In the genomic region with DNA sequence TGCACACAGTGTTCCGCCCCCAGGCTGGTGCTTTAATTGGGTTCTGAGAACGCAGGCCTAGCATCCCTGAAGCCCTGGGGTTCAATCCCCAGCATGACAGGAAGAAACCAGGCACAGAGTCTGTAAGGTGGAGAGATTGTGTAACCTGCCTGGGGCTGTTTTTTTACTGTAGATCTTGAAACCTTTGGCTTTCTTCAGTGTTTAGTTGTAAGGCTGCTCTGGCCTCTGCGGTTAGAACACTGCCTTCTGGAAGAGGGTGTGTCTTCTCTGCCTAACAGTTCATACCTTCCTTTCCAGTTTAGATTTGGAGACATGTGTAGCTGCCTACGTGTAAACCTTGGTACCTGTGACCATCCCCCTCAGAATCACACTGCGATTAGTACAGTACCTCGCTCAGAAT, we compare ENCODE assay signal across 22 mouse cellular contexts.
DNase-seq lines count a peak whose midpoint lies in the region; ATAC-seq and TF ChIP-seq lines count a peak whose summit lies in the region.
"Had no signal": no experiment of that assay in that cellular context is flagged by ENCODE, and none has a peak within 500 bp of the region (broad histone marks: within the 10 kb centered on the region; RNA-seq: fewer than 3 reads in every experiment).

No protein-coding gene starts in this region.

- no peak for TF ChIP-seq POLR2A in small intestine, adult 2 months (IDR thresholded peaks at IDR 0.05; ENCODE audit: low read depth, low read length)

- 74% methylated on average over 6 of the region's 6 CpGs for WGBS in lung, postnatal 0 days
- 62% methylated on average over 6 of the region's 6 CpGs for WGBS in small intestine, adult 2 months
- 89% methylated on average over 6 of the region's 6 CpGs for WGBS in hindbrain, postnatal 0 days

- H3K4me3 ChIP-seq in lung, postnatal 0 days (ENCODE audit: low read depth, low read length): no peak overlapping the region
- H3K4me3 ChIP-seq in ES-E14 (ENCODE audit: insufficient read depth in 1 of 2, low read depth in 1 of 2, low read length in 2 of 2, poor library complexity in 1 of 2, severe bottlenecking in 1 of 2): no peak overlapping the region
- no peak overlapping the region for H3K4me3 ChIP-seq in small intestine, adult 2 months (ENCODE audit: low read depth, low read length)
- H3K4me3 ChIP-seq in hindbrain, postnatal 0 days (ENCODE audit: low read length): no peak overlapping the region
- H3K4me3 ChIP-seq: embryonic facial prominence, embryonic 12.5 days; forebrain, embryonic 12.5 days; heart, embryonic 15.5 days; hindbrain, embryonic 13.5 days; layer of hippocampus, adult 2 months; limb, embryonic 13.5 days; liver, embryonic 12.5 days; midbrain, embryonic 15.5 days had no signal

- no peaks in the 10 kb centered on the region for H3K36me3 ChIP-seq in lung, postnatal 0 days (ENCODE audit: insufficient read depth, low read length)
- H3K36me3 ChIP-seq in ES-E14 (ENCODE audit: control insufficient read depth, insufficient read depth, low read length, poor library complexity, severe bottlenecking): no peaks in the 10 kb centered on the region
- H3K36me3 ChIP-seq in small intestine, adult 2 months (ENCODE audit: control insufficient read depth, insufficient read depth, low read length): no peaks in the 10 kb centered on the region
- no peaks in the 10 kb centered on the region for H3K36me3 ChIP-seq in hindbrain, postnatal 0 days (ENCODE audit: insufficient read depth, low read length)
- H3K36me3 ChIP-seq: embryonic facial prominence, embryonic 12.5 days; forebrain, embryonic 12.5 days; heart, embryonic 15.5 days; hindbrain, embryonic 13.5 days; limb, embryonic 13.5 days; liver, embryonic 12.5 days; midbrain, embryonic 15.5 days had no signal

- DNase-seq in lung, postnatal 0 days (ENCODE audit: low spot score): peak; percentile 78
- DNase-seq in lung, postnatal 4 days: no peak
- DNase-seq in ES-E14 (ENCODE audit: low read depth, low spot score): no peak
- no peak for DNase-seq in hindbrain, postnatal 0 days (ENCODE audit: low spot score)
- no peak for DNase-seq in layer of hippocampus, postnatal 25 days (ENCODE audit: extremely low spot score in 1 of 2, low spot score in 1 of 2)
- DNase-seq: adrenal gland, adult 8-10 months; cerebellum, adult 11-12 months; cerebellum, postnatal 10 days; heart, postnatal 36 days; kidney, postnatal 25 days; layer of hippocampus, postnatal 36 days had no signal

- peak overlapping the region; percentile 72 for H3K27ac ChIP-seq in lung, postnatal 0 days (ENCODE audit: low read length)
- peak overlapping the region; percentile 40; the same call in 1 of the 2 replicates for H3K27ac ChIP-seq in ES-E14 (ENCODE audit: insufficient read depth, low read depth, low read length, poor library complexity, severe bottlenecking)
- H3K27ac ChIP-seq in small intestine, adult 2 months (ENCODE audit: insufficient read depth, low read depth, low read length): peak overlapping the region; percentile 48; the same call in 1 of the 2 replicates
- H3K27ac ChIP-seq in hindbrain, postnatal 0 days: no peak overlapping the region
- H3K27ac ChIP-seq: embryonic facial prominence, embryonic 12.5 days; forebrain, embryonic 12.5 days; heart, embryonic 15.5 days; hindbrain, embryonic 13.5 days; layer of hippocampus, adult 2 months; limb, embryonic 13.5 days; liver, embryonic 12.5 days; midbrain, embryonic 15.5 days had no signal

- no peaks in the 10 kb centered on the region for H3K9me3 ChIP-seq in lung, postnatal 0 days (ENCODE audit: low read length)
- H3K9me3 ChIP-seq in ES-E14 (ENCODE audit: control insufficient read depth, insufficient read depth, low read depth, low read length): no peaks in the 10 kb centered on the region
- H3K9me3 ChIP-seq in hindbrain, postnatal 0 days (ENCODE audit: low read length): no peaks in the 10 kb centered on the region
- H3K9me3 ChIP-seq: embryonic facial prominence, embryonic 12.5 days; forebrain, embryonic 12.5 days; heart, embryonic 15.5 days; hindbrain, embryonic 13.5 days; limb, embryonic 13.5 days; liver, embryonic 12.5 days; midbrain, embryonic 15.5 days had no signal

- in situ Hi-C loops in ES-E14 (cut with MboI; ENCODE audit: low sequenced_read_pairs in 2 of 2, unreplicated experiment in 2 of 2): no loop called here

- no peaks in the 10 kb centered on the region for H3K27me3 ChIP-seq in lung, postnatal 0 days (replicated peaks; ENCODE audit: insufficient read depth, low read length)
- H3K27me3 ChIP-seq in small intestine, adult 2 months (ENCODE audit: control insufficient read depth, insufficient read depth, low read length): no peaks in the 10 kb centered on the region
- no peaks in the 10 kb centered on the region for H3K27me3 ChIP-seq in hindbrain, postnatal 0 days (ENCODE audit: insufficient read depth, low read length)
- H3K27me3 ChIP-seq: embryonic facial prominence, embryonic 12.5 days; forebrain, embryonic 12.5 days; heart, embryonic 15.5 days; hindbrain, embryonic 13.5 days; limb, embryonic 13.5 days; liver, embryonic 12.5 days; midbrain, embryonic 15.5 days had no signal

- no peak for TF ChIP-seq CTCF in lung, postnatal 0 days (IDR thresholded peaks at IDR 0.05)
- no peak for TF ChIP-seq CTCF in small intestine, adult 2 months (IDR thresholded peaks at IDR 0.05; ENCODE audit: extremely low read depth, insufficient read length, insufficient replicate concordance, low read depth, low read length)
- no peak for TF ChIP-seq CTCF in hindbrain, postnatal 0 days (IDR thresholded peaks at IDR 0.05; ENCODE audit: low read depth)

- 0 out of 2 replicates have a peak overlapping the region, but pooled peaks have one; percentile 5 for H3K4me2 ChIP-seq in lung, postnatal 0 days (replicated peaks; ENCODE audit: low read depth, low read length)
- no peak overlapping the region for H3K4me2 ChIP-seq in hindbrain, postnatal 0 days (ENCODE audit: low read depth, low read length)
- H3K4me2 ChIP-seq: embryonic facial prominence, embryonic 12.5 days; forebrain, embryonic 12.5 days; heart, embryonic 15.5 days; hindbrain, embryonic 13.5 days; limb, embryonic 13.5 days; liver, embryonic 12.5 days; midbrain, embryonic 15.5 days had no signal

- peaks cover 11% of the 10 kb centered on the region; the same call in 1 of the 2 replicates for H3K4me1 ChIP-seq in lung, postnatal 0 days (ENCODE audit: insufficient read depth, low read depth, low read length)
- peaks cover 8 to 26% of the 10 kb centered on the region in 2 experiments for H3K4me1 ChIP-seq in ES-E14 (ENCODE audit: control insufficient read depth in 2 of 2, insufficient read depth in 2 of 2, low read length in 2 of 2, poor library complexity in 1 of 2)
- H3K4me1 ChIP-seq in small intestine, adult 2 months (ENCODE audit: control insufficient read depth, insufficient read depth, insufficient read length, low read length): peaks cover 46% of the 10 kb centered on the region
- no peaks in the 10 kb centered on the region for H3K4me1 ChIP-seq in hindbrain, postnatal 0 days (ENCODE audit: insufficient read depth, low read length)
- H3K4me1 ChIP-seq: embryonic facial prominence, embryonic 12.5 days; heart, embryonic 15.5 days; midbrain, embryonic 15.5 days had no signal

- ATAC-seq in lung, postnatal 0 days: peak; percentile 63
- ATAC-seq in hindbrain, postnatal 0 days: no peak
- no peak for ATAC-seq in megakaryocyte-erythroid progenitor cell, adult 5-6 weeks (replicated peaks; ENCODE audit: low FRiP score, low TSS enrichment, poor library complexity, severe bottlenecking)
- ATAC-seq: inflammation-experienced regulatory T-cells, adult 6 months; liver, embryonic 12.5 days; midbrain, embryonic 15.5 days had no signal

- no peak overlapping the region for H3K9ac ChIP-seq in lung, postnatal 0 days (replicated peaks; ENCODE audit: low read depth)
- H3K9ac ChIP-seq in ES-E14 (ENCODE audit: insufficient read depth, low read depth, low read length, poor library complexity, severe bottlenecking): no peak overlapping the region
- no peak overlapping the region for H3K9ac ChIP-seq in hindbrain, postnatal 0 days (replicated peaks; ENCODE audit: low read length)
- H3K9ac ChIP-seq: embryonic facial prominence, embryonic 12.5 days; forebrain, embryonic 12.5 days; heart, embryonic 15.5 days; hindbrain, embryonic 13.5 days; limb, embryonic 13.5 days; liver, embryonic 12.5 days; midbrain, embryonic 15.5 days had no signal

- TF ChIP-seq EP300 in lung, postnatal 0 days (IDR thresholded peaks at IDR 0.05): no peak

TF ChIP-seq in ES-E14, 5 proteins besides CTCF, POLR2A, EP300 and RAD21:
- TF ChIP-seq CHD2 (IDR thresholded peaks at IDR 0.05; ENCODE audit: low read depth, low read length): no peak
